Mouse (Mus musculus) cerebellum, adult 8-10 months (tissue): ENCODE measurements around the gene Gm7356.
"Not testable (repeated sequence)": the region's sequence is repeated elsewhere in the genome, so short reads cannot be mapped to it uniquely, and the experiment has no call there.

ENCODE experiments used
- DNase-seq: peaks from one replicate; pipeline ENCODE4 v3.0.0; 2022

Gm7356 gene

GRCm38 (mm10) chr17:14003604-14004003 is at the start of gene Gm7356:
Gm7356 (minus strand) TSS chr17:14003704.
- DNase-seq, result not testable (repeated sequence)

- DNase-seq, result not testable (repeated sequence)
These were observed 38.4 kb upstream of the Gm7356 start for GRCm38 (mm10) chr17:14041880-14042279.

DNA sequence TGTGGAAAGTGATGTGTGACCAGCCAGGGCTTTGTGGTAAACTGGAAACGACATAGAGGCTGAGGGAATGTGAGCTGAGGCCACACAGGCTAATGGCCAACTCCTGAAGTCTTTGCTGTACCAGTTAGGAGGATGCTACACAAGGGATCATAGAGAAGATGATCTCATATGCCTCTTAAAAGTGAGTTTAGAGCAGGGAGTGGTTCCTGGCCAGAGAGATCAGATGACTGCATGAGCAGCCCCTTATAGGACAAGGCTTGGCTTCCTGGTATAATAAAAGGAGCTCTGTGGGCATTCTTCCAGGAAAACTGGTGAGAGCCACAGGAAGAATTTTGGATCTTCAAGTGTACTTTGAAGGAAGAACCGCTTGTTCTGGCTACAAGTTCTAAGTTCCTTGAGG is 33.5 kb upstream of the Gm7356 start:
- DNase-seq, result not testable (repeated sequence)

DNA sequence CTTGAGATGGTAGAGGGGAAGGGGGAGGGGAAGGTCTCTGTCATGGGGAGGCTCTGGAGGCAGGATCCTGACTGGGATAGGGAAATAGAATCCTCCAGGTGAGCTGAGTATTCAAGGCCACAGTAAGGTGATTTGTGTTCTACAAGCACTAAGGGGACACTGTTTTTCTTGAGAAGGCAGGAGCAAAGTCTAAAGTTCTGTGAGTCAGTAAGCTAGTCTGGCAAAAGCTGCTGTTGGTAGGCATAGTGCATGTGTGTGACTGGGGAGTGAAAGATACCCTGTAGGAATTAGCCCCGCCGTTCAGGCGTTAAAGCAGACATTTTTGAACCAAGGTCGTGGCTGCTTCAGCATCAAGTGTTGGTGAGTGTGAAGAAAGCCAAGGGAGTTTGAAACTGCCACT is 32.6 kb upstream of the Gm7356 start:
- DNase-seq, result not testable (repeated sequence)

DNA sequence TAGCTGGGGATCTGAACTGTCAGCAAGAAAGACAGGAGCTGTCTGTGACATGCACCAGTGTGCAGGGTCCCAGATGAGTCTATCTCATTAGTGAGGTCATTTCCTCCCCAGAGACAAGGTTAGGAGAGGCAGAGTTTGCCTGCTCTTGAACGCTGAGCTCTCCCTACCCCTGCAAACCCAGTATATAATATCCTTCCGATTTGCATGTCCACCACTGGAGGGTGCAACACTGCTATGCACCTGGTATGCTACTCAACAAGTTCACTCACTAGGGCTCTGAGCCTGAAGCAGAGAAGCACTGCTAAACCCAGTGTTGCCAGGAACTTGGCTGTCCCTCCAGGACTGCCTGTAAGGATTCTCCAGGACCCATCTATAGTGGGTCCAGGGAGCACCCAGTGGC is 10.1 kb downstream of the Gm7356 start:
- DNase-seq, result not testable (repeated sequence)

DNA sequence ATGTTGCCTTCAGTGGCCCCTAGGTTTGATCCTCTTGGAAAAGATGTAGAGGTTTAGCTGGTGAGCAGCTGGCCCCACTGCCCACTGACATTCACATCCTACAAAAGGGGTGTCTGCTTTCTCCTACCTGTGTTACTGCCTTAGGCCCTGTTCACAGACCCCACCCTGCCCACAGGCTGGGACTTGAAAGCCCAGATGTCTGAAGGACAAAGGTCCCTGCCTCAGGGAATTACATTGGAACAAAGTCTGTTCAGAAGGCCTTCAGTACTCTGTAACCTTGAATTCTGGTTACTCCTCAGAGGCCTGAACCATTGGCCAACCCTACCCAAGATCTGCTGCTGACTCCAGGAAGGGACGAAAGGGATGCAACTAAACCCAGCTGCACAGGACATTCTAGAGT is 15.8 kb downstream of the Gm7356 start:
- DNase-seq, result no peak

DNA sequence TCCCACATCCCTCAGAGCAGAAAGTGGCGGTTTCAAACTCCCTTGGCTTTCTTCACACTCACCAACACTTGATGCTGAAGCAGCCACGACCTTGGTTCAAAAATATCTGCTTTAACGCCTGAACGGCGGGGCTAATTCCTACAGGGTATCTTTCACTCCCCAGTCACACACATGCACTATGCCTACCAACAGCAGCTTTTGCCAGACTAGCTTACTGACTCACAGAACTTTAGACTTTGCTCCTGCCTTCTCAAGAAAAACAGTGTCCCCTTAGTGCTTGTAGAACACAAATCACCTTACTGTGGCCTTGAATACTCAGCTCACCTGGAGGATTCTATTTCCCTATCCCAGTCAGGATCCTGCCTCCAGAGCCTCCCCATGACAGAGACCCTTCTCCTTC is 32.7 kb downstream of the Gm7356 start:
- DNase-seq, result not testable (repeated sequence)

- not testable (repeated sequence) for DNase-seq
These were observed 33.6 kb downstream of the Gm7356 start for GRCm38 (mm10) chr17:13969917-13970316.

DNA sequence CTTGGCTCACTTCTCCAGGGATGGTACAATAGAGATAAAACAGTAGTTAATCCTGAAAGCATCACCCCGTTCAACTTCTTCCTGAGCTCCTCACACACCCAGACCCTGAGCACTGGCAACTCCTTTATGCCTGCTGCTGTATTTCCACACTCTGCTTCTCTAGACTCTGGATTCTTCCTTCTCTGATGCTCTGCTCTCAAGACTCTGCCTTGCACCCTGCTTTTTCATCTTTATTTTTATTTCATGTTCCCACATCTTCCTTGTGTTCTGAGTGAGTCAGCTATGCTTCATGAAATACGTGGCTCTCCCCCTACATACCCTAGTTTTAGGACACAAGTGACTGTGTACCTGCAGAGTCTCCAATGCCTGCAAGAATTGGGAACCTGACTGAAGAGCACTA is 38.5 kb downstream of the Gm7356 start:
- not testable (repeated sequence) for DNase-seq

DNA sequence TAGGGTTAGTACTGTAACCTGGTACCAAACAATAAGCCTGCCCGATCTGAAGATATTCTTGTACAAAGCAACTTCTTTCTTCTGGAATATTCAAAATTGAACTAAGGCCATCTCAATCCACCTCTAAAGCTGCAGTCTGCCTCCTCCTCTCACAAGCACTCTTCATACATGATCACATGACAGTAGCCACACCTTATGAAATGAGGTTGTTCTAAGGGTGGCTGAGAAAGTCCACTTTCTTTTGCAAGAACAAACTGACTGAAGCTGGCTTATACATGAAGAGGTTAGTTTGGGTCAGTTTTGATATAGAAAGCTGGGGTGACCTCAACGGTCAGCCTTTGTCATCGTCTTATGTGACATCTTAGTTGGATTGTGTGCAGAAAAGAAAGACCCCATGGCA is 41.3 kb downstream of the Gm7356 start:
- not testable (repeated sequence) for DNase-seq

DNA sequence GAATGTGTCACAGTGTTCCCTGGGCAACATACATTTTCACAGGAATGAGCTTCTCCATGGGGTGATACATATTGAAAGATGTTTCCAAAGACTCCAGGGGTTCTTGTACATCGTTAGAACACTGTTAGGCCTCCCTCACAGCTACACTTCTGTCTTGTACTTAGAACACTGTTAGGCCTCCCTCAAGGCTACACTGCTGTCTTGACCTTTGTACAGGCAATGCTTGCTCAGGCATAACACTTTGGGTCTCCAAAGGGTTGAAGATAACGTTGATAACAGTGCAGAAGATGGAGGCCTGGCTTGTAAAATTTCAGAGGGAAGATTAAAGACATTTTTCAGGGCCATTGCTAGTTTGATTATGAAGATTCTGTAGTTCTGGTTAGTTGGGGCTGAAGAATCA is 45.4 kb downstream of the Gm7356 start:
- DNase-seq, result not testable (repeated sequence)

- DNase-seq, result not testable (repeated sequence)
These were observed 51.9 kb downstream of the Gm7356 start for GRCm38 (mm10) chr17:13951570-13951969.
